Mouse (Mus musculus) liver, embryonic 14.5 days (tissue): ENCODE results near the gene Hist2h2aa2.
"Not testable (repeated sequence)": the region's sequence is repeated elsewhere in the genome, so short reads cannot be mapped to it uniquely, and the experiment has no call there.

Experiments used
- CTCF ChIP-seq: IDR thresholded peaks from 2 replicates; pipeline ENCODE4 v1.5.1; 2016; ENCODE audit warnings: antibody characterized with exemption, low read depth, control low read depth
- EP300 ChIP-seq: IDR thresholded peaks from 2 replicates; pipeline ENCODE4 v1.6.1; 2016; ENCODE audit warnings: antibody characterized with exemption, low read depth

DNA sequence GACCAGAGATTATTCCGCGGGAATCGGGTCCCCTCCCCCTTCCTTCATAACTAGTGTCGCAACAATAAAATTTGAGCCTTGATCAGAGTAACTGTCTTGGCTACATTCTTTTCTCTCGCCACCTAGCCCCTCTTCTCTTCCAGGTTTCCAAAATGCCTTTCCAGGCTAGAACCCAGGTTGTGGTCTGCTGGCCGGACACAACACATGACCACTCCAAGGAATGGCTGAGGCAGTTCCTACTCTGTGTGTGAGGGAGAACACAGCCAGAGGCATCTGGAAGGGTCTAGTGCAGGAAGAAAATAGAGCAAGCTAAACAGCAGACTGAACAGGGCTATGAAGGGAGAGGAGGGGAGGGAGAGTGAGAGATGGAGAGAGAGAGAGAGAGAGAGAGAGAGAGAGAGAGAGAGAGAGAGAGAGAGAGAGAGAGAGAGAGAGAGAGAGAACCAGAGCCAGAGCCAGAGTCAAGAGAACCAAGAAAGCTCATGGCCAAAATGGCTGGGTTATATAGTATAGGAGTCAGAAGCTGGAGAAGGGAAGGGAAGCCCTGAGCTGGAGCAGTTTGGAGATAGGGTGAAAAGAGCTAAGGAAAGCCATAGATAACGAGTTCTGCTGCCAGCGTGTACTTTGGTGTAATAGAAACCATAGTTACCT lies 41.4 kb downstream of the Hist2h2aa2 start:
- not testable (repeated sequence) for TF ChIP-seq CTCF, EP300
